Mouse (Mus musculus): ENCODE data around the gene Mlst8.

Mlst8 gene

DNA sequence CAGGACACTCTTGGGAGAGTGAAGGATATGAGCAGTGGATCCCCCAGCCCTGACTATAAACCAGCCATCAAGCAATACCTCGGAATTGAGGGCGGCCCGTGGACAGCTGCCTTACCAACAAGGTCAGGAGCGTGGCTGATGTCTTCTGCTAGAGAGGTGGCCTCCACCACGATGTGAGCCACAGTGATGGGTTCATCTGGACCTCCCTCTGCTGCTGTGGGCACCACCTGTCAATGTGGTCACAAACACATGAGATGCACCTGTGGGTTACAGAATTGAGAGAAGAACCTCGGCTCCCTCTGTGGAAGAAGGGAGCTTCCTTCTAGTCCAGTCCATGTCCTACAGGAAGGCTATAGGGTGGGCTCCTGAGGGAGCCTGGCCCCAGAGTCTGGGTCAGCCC lies 29.4 kb downstream of the Mlst8 start:
- TF ChIP-seq POU5F1 (IDR thresholded peaks at IDR 0.05; ENCODE audit: borderline replicate concordance, low read length), result no peak
- TF ChIP-seq CTCF (conservative IDR thresholded peaks at IDR 0.05; ENCODE audit: low read length), result no peak
- TF ChIP-seq NANOG (IDR thresholded peaks at IDR 0.05; ENCODE audit: borderline replicate concordance, low read length), result no peak
- Histone ChIP-seq H3K4me3 (replicated peaks; ENCODE audit: low read length) (no peak overlapping the region), H3K4me1 (replicated peaks; ENCODE audit: low read depth, low read length) (peaks cover 21% of the 10 kb centered on the region), H3K9me3 (ENCODE audit: low read length) (no peaks in the 10 kb centered on the region), H3K27me3 (ENCODE audit: insufficient read depth, low read length) (no peaks in the 10 kb centered on the region), H3K36me3 (ENCODE audit: insufficient read depth, low read length) (peaks cover 82% of the 10 kb centered on the region)

DNA sequence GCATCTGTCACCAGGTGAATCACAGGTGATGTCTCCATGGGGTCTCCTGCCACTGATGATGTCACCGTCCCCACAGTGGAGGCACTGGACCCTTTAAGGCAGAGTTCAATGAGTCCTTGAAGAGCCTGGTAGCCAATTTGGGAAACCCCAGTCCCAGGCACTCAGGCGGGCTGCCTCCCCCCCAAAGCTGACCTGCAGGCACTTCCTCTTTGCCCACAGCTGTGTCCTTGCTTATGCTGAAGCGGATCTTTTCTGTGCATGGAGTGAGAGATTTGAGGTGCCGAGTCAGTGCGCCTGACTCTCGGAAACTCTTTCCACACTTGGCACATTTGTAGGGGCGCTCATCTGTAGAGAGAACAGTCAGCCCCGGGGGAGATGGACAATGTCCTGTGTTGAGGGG lies 32.3 kb downstream of the Mlst8 start:
- H3K36me3 ChIP-seq (ENCODE audit: insufficient read depth, low read length), result peaks cover 88% of the 10 kb centered on the region
- no peaks in the 10 kb centered on the region for H3K9me3 ChIP-seq (ENCODE audit: low read length)
- H3K27me3 ChIP-seq (ENCODE audit: insufficient read depth, low read length), result no peaks in the 10 kb centered on the region
- H3K4me3 ChIP-seq (replicated peaks; ENCODE audit: low read length), result no peak overlapping the region
- TF ChIP-seq CTCF (conservative IDR thresholded peaks at IDR 0.05; ENCODE audit: low read length) (no peak), NANOG (IDR thresholded peaks at IDR 0.05; ENCODE audit: borderline replicate concordance, low read length) (no peak), POU5F1 (IDR thresholded peaks at IDR 0.05; ENCODE audit: borderline replicate concordance, low read length) (no peak)
- peaks cover 25% of the 10 kb centered on the region for H3K4me1 ChIP-seq (replicated peaks; ENCODE audit: low read depth, low read length)

DNA sequence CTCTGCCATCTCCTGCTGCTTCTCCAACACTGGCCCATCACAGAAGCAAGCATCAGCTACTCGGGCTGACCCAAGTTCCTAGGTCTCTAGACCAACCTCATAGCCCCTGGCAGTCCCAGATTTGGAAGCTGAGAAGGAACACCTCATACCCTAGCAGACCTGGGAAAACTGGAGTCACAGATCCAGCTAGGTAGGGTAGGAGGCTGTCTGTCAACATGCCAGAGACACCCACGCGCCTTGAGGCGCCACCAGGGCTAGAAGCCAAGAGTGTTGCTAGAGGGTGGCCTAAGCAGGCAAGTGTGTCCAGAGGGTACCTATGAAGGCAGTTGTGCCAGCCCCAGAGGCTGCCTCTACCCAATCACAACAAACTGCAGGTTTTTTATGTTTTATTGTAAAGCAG lies 35.5 kb downstream of the Mlst8 start:
- H3K4me1 ChIP-seq (replicated peaks; ENCODE audit: low read depth, low read length), result peaks cover 29% of the 10 kb centered on the region
- H3K9me3 ChIP-seq (ENCODE audit: low read length), result no peaks in the 10 kb centered on the region
- TF ChIP-seq CTCF (conservative IDR thresholded peaks at IDR 0.05; ENCODE audit: low read length) (no peak), POU5F1 (IDR thresholded peaks at IDR 0.05; ENCODE audit: borderline replicate concordance, low read length) (no peak), NANOG (IDR thresholded peaks at IDR 0.05; ENCODE audit: borderline replicate concordance, low read length) (no peak)
- peaks cover 72% of the 10 kb centered on the region for H3K36me3 ChIP-seq (ENCODE audit: insufficient read depth, low read length)
- no peaks in the 10 kb centered on the region for H3K27me3 ChIP-seq (ENCODE audit: insufficient read depth, low read length)
- no peak overlapping the region for H3K4me3 ChIP-seq (replicated peaks; ENCODE audit: low read length)

DNA sequence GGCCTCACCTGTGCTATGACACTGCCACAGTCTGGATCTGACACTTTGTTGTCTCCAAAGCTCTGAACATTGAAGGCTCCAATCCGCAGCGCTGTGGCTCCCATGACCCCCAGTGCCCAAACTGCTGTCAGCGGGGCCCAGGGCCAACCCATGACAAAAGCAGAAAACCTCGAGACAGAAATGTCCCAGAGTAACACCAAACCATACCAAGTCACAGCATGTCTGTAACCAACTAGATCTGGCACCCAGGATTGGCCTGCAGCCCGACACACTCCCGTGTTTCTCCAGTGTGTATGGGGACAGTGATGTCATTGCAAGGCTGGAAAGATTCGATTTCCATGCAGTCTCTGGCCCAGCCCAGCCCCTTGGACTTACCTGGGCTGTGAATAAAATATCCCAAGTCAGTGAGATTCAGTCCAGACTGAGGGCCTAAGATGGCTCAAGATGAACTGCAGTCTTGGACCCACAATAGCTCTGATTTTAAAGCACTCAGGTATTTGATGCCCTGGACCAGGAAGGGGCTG lies 36.2 kb downstream of the Mlst8 start, which contains the start of gene Dnase1l2:
TSS of gene Dnase1l2 (minus strand) at position 474 of the 524 bp plus-strand sequence.
- Histone ChIP-seq H3K27me3 (ENCODE audit: insufficient read depth, low read length) (no peaks in the 10 kb centered on the region), H3K36me3 (ENCODE audit: insufficient read depth, low read length) (peaks cover 71% of the 10 kb centered on the region), H3K4me3 (replicated peaks; ENCODE audit: low read length) (peak within 1 kb of the TSS; percentile 29; the same call in 1 of the 2 replicates), H3K9me3 (ENCODE audit: low read length) (no peaks in the 10 kb centered on the region), H3K4me1 (replicated peaks; ENCODE audit: low read depth, low read length) (peaks cover 29% of the 10 kb centered on the region)
- TF ChIP-seq CTCF (conservative IDR thresholded peaks at IDR 0.05; ENCODE audit: low read length), result no peak
- TF ChIP-seq POU5F1 (IDR thresholded peaks at IDR 0.05; ENCODE audit: borderline replicate concordance, low read length), result no peak
- TF ChIP-seq NANOG (IDR thresholded peaks at IDR 0.05; ENCODE audit: borderline replicate concordance, low read length), result no peak

DNA sequence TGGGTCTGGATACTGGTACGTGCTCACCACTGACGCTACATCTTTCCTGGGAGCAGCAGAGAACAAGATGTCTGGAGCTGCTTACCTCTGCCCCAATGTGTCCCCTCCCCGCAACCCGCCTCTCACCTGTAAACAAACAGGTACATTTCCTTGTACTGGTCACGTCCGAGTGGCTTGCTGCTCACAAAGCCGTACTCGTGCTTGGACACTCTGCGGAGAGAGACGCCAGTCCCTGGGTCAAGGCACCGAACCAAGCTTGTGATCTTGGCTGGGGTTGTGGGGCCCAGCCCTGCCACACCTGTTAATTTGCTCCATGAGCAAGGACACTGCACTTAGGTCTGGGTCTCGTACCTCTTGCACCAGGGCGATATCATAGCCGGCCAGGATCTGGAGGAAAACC lies 36.8 kb downstream of the Mlst8 start:
- TF ChIP-seq POU5F1 (IDR thresholded peaks at IDR 0.05; ENCODE audit: borderline replicate concordance, low read length) (no peak), NANOG (IDR thresholded peaks at IDR 0.05; ENCODE audit: borderline replicate concordance, low read length) (no peak), CTCF (conservative IDR thresholded peaks at IDR 0.05; ENCODE audit: low read length) (no peak)
- Histone ChIP-seq H3K4me1 (replicated peaks; ENCODE audit: low read depth, low read length) (peaks cover 29% of the 10 kb centered on the region), H3K27me3 (ENCODE audit: insufficient read depth, low read length) (no peaks in the 10 kb centered on the region), H3K4me3 (replicated peaks; ENCODE audit: low read length) (peak overlapping the region; percentile 29; the same call in 1 of the 2 replicates), H3K36me3 (ENCODE audit: insufficient read depth, low read length) (peaks cover 70% of the 10 kb centered on the region), H3K9me3 (ENCODE audit: low read length) (no peaks in the 10 kb centered on the region)

DNA sequence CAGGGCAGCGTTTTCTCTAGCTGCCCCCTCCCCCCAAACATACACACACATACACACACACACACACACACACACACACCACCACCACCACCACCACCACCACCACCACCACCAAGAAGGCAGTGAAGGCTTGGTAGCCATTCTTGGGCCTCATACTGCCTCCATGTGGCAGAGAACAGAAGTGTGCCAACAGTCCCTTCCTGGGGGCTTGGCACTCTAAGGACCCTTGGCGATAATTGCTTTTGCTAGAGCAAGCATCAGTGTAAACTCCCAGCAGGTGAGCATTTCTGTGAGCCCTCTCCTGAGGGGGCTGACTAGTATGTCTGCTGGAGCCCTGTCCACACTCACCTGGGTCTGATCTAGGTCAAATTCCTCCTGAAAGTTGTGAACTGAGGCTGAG lies 37.7 kb downstream of the Mlst8 start:
- Histone ChIP-seq H3K4me1 (replicated peaks; ENCODE audit: low read depth, low read length) (peaks cover 29% of the 10 kb centered on the region), H3K36me3 (ENCODE audit: insufficient read depth, low read length) (peaks cover 62% of the 10 kb centered on the region), H3K9me3 (ENCODE audit: low read length) (no peaks in the 10 kb centered on the region), H3K27me3 (ENCODE audit: insufficient read depth, low read length) (no peaks in the 10 kb centered on the region), H3K4me3 (replicated peaks; ENCODE audit: low read length) (no peak overlapping the region)
- TF ChIP-seq NANOG (IDR thresholded peaks at IDR 0.05; ENCODE audit: borderline replicate concordance, low read length) (no peak), CTCF (conservative IDR thresholded peaks at IDR 0.05; ENCODE audit: low read length) (peak; percentile 28)

DNA sequence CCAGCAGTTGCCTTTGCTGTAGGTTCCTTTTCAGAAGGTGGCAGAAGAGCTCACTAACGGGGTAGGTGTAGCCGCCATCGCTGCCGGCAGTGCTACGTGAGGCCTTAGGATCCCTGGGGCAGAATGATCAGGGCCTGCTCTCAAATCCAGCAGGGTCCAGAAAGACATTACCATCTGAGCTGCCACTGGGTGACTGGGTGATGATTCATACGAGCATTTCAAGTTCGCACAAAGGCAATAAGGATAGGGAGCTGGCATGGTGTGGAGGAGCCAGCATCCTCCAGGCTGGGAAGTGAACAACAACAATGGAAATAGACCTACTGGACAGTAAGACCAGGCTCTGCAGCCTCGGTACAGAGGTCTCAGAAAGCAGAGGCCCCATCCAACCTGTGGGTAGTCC lies 38.5 kb downstream of the Mlst8 start:
- no peaks in the 10 kb centered on the region for H3K27me3 ChIP-seq (ENCODE audit: insufficient read depth, low read length)
- TF ChIP-seq POU5F1 (IDR thresholded peaks at IDR 0.05; ENCODE audit: borderline replicate concordance, low read length) (no peak), CTCF (conservative IDR thresholded peaks at IDR 0.05; ENCODE audit: low read length) (no peak), NANOG (IDR thresholded peaks at IDR 0.05; ENCODE audit: borderline replicate concordance, low read length) (no peak)
- H3K4me3 ChIP-seq (replicated peaks; ENCODE audit: low read length), result no peak overlapping the region
- H3K9me3 ChIP-seq (ENCODE audit: low read length), result no peaks in the 10 kb centered on the region
- H3K4me1 ChIP-seq (replicated peaks; ENCODE audit: low read depth, low read length), result peaks cover 33% of the 10 kb centered on the region
- H3K36me3 ChIP-seq (ENCODE audit: insufficient read depth, low read length), result peaks cover 62% of the 10 kb centered on the region

DNA sequence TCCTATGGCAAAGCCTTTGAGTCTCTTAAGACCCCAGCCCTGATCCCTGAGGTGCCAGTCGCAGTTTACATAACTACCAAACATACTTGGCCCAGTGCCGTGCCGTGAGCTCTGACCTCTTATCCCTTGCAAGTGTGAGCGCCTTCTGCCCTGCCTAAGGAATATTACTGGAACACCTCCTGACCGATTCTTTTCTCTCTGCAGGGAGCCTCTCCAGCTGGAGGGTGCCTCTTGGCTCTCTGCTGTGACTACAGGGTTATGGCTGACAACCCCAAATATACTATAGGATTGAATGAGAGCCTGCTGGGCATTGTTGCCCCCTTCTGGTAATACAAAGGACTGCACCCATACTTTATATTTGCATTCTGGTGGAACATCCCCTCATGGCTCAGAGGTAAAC lies 41.9 kb downstream of the Mlst8 start:
- TF ChIP-seq NANOG (IDR thresholded peaks at IDR 0.05; ENCODE audit: borderline replicate concordance, low read length) (no peak), CTCF (conservative IDR thresholded peaks at IDR 0.05; ENCODE audit: low read length) (peak; percentile 77)
- Histone ChIP-seq H3K9me3 (ENCODE audit: low read length) (no peaks in the 10 kb centered on the region), H3K4me3 (replicated peaks; ENCODE audit: low read length) (no peak overlapping the region), H3K27me3 (ENCODE audit: insufficient read depth, low read length) (no peaks in the 10 kb centered on the region), H3K36me3 (ENCODE audit: insufficient read depth, low read length) (peaks cover 63% of the 10 kb centered on the region), H3K4me1 (replicated peaks; ENCODE audit: low read depth, low read length) (peaks cover 17% of the 10 kb centered on the region)
